Mouse (Mus musculus) G1E (cell line): ENCODE results near the gene Sertad4.

Experiments used
- CTCF ChIP-seq: IDR thresholded peaks from 2 replicates; pipeline ENCODE4 v1.5.1; 2012; ENCODE audit warnings: low read depth, low read length, inconsistent platforms, mixed read lengths
- GATA1 ChIP-seq: IDR thresholded peaks from 2 replicates; pipeline ENCODE4 v1.6.1; 2012; ENCODE audit warnings: borderline replicate concordance, low read length, inconsistent platforms, mixed read lengths
- POLR2AphosphoS5 ChIP-seq: IDR thresholded peaks from 2 replicates; pipeline ENCODE4 v1.6.1; 2012; ENCODE audit warnings: low read depth, low read length, inconsistent platforms; ENCODE audit not compliant: insufficient replicate concordance
- TAL1 ChIP-seq: conservative IDR thresholded peaks from 2 replicates; pipeline ENCODE4 v1.6.1; 2012; ENCODE audit warnings: low read depth, low read length, inconsistent platforms, mixed read lengths

- TF ChIP-seq CTCF = no peak
- TF ChIP-seq POLR2AphosphoS5 = no peak
- TF ChIP-seq GATA1 = no peak
- no peak for TF ChIP-seq TAL1
Measured at GRCm38 (mm10) chr1:192864440-192864839, 8.9 kb upstream of the Sertad4 start.
